Mouse (Mus musculus) spleen, postnatal 36 days (tissue): ENCODE measurements around the gene Dnttip2.
"Not testable (repeated sequence)": the region's sequence is repeated elsewhere in the genome, so short reads cannot be mapped to it uniquely, and the experiment has no call there.

Experiments
- DNase-seq, 2 experiments: peaks; one replicate each; pipeline ENCODE4 v3.0.0; 2022; ENCODE audit warnings: low spot score in 2 of 2, mixed read lengths in 1 of 2

Dnttip2 gene

GRCm38 (mm10) chr3:122274241-122275024, at the start of gene Dnttip2:
TSS of gene Dnttip2 (plus strand) at chr3:122274388.
- peak; percentile 87 to 89 for DNase-seq

GRCm38 (mm10) chr3:122226972-122227371, 47.2 kb upstream of the Dnttip2 start:
- not testable (repeated sequence) for DNase-seq

- DNase-seq, result no peak
Measured at GRCm38 (mm10) chr3:122235772-122236171, 38.4 kb upstream of the Dnttip2 start.

GRCm38 (mm10) chr3:122242876-122243275, 31.3 kb upstream of the Dnttip2 start:
- peak; percentile 7 to 20 for DNase-seq

GRCm38 (mm10) chr3:122243416-122244167, 30.6 kb upstream of the Dnttip2 start:
- DNase-seq, result no peak

GRCm38 (mm10) chr3:122244759-122245158, 29.4 kb upstream of the Dnttip2 start:
- no peak for DNase-seq

GRCm38 (mm10) chr3:122245215-122245877, 28.8 kb upstream of the Dnttip2 start, which contains the start of gene Gclm:
TSS of gene Gclm (plus strand) at chr3:122245557.
- DNase-seq, result peak; percentile 93 to 94

- DNase-seq, result peak; percentile 30 to 43
Measured at GRCm38 (mm10) chr3:122245878-122246332, 28.3 kb upstream of the Dnttip2 start.

- no peak for DNase-seq
Measured at GRCm38 (mm10) chr3:122246406-122246805, 27.8 kb upstream of the Dnttip2 start.

GRCm38 (mm10) chr3:122246986-122247767, 27.0 kb upstream of the Dnttip2 start:
- peak; percentile 32 to 51 for DNase-seq

- DNase-seq, result peak; percentile 10 to 29
Measured at GRCm38 (mm10) chr3:122247768-122248100, 26.5 kb upstream of the Dnttip2 start.

GRCm38 (mm10) chr3:122252466-122253253, 21.5 kb upstream of the Dnttip2 start:
- DNase-seq, result no peak

GRCm38 (mm10) chr3:122254050-122254449, 20.1 kb upstream of the Dnttip2 start:
- not testable (repeated sequence) for DNase-seq

GRCm38 (mm10) chr3:122269986-122270385, 4.2 kb upstream of the Dnttip2 start:
- DNase-seq, result no peak

GRCm38 (mm10) chr3:122272565-122272964, 1.6 kb upstream of the Dnttip2 start:
- DNase-seq, result not testable (repeated sequence)

- DNase-seq, result no peak
Measured at GRCm38 (mm10) chr3:122273407-122274240, 564 bp upstream of the Dnttip2 start.

GRCm38 (mm10) chr3:122275111-122275510, 923 bp downstream of the Dnttip2 start:
- DNase-seq, result no peak

GRCm38 (mm10) chr3:122287195-122287594, 13.0 kb downstream of the Dnttip2 start:
- DNase-seq, result no peak

- no peak for DNase-seq
Measured at GRCm38 (mm10) chr3:122288613-122289195, 14.5 kb downstream of the Dnttip2 start.
